Mouse (Mus musculus): Measurements from ENCODE around the gene Gm12355.

DNA sequence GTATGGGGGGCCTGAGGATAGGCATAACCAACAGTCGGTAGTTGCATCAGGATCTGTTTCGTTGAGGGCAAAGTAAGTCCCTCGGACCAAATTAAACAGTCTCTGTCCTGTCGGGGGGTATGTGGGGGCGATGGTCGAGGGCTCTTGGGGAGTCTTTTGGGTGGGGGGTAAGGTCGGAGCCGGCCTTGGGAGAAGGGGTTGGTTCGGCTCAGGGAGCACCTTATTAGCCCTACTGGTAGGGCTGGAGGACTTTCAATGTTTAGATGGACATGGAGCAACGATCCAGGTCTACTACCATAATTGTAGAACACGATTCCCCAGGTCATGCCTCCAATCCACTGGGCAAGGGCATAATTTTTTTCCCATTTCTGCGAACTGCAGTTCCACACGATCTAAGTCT lies 4.7 kb downstream of the Gm12355 start:
- TF ChIP-seq CTCF (IDR thresholded peaks at IDR 0.05; ENCODE audit: low read depth) (no peak), EP300 (IDR thresholded peaks at IDR 0.05; ENCODE audit: low read depth) (no peak)
